Mouse (Mus musculus) spleen, adult 2 months (tissue): ENCODE data around the gene Rapsn.

ENCODE experiments used
- CTCF ChIP-seq: fragments of 200-500 bp; IDR thresholded peaks from 2 replicates; pipeline ENCODE4 v1.5.1; 2011; ENCODE audit warnings: mild to moderate bottlenecking, inconsistent platforms; ENCODE audit not compliant: insufficient read depth, insufficient read length, insufficient replicate concordance; ENCODE audit errors: extremely low read depth
- POLR2A ChIP-seq: fragments of 200-500 bp; IDR thresholded peaks from 2 replicates; pipeline ENCODE4 v1.6.1; 2011; ENCODE audit warnings: low read depth, low read length, inconsistent platforms

DNA sequence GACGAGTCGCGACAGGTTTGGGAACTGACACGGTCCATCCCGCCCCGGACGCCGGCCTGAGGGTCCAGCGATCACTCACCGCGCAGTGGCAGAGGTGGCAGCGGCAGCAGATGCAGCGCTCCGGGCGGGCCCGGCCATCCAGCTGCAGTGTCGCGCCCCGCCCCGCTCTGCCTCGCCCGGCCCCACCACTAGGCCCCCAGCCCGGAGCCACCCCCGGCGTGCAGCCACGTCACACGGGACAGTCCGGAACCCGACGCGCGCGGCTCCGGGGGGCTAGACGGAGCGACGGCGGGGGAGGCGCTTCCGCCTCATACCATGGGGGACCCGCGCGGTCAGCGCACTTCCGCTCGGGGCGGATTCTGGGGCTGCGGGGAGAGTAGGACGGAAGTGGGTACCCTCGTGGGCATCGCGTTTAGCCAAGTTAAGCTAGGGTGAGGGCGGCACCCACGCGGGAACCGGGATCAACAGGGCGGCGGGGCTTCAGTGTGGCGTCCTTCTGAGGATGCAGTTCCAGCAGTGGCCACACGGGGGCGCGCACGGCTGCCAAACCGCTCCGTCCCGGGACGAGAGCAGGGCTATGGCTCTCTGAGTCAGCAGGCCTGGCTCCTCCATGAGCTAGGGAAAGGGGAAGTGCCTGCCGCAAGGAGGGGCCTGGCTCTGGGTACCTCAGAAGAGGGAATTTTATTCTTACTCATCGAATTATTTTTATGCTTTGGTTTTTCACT is 34.8 kb downstream of the Rapsn start, which contains the start of gene Slc39a13:
- peak; percentile 97 for TF ChIP-seq CTCF
- no peak for TF ChIP-seq POLR2A
